Mouse (Mus musculus): Measurements from ENCODE around the gene 1600014C23Rik.

The 1600014C23Rik gene

GRCm38 (mm10) chr17:45752053-45752452 lies 18.4 kb upstream of the 1600014C23Rik start:
- no peak for DNase-seq (ENCODE audit: low spot score)

GRCm38 (mm10) chr17:45751359-45751758 lies 17.7 kb upstream of the 1600014C23Rik start:
- DNase-seq (ENCODE audit: low spot score) = no peak

DNA sequence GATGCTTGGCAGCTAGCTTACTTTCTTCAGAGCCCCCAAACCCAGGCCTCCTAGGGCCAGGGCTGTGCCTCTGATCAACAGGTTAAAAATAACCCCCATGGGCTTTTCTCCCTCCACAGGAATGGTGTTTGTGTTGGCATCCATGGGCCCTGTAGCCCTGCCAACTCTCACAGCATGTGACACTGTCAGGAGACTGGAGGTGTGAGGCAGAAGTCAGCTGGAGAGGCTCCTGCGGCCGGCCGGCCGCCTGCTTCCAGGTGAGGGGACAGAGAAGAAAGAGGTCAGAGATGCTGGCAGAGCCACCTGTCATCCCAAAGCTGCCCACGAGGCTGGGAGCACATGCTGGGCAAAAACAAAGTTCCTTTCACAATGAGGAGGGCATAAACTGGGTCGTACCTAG lies 15.5 kb upstream of the 1600014C23Rik start:
- no peak for DNase-seq (ENCODE audit: low spot score)

GRCm38 (mm10) chr17:45747858-45748785 lies 14.5 kb upstream of the 1600014C23Rik start:
- peak; percentile 88 for DNase-seq (ENCODE audit: low spot score)

- DNase-seq (ENCODE audit: low spot score) = no peak
Measured at GRCm38 (mm10) chr17:45747293-45747692, 13.6 kb upstream of the 1600014C23Rik start.

DNA sequence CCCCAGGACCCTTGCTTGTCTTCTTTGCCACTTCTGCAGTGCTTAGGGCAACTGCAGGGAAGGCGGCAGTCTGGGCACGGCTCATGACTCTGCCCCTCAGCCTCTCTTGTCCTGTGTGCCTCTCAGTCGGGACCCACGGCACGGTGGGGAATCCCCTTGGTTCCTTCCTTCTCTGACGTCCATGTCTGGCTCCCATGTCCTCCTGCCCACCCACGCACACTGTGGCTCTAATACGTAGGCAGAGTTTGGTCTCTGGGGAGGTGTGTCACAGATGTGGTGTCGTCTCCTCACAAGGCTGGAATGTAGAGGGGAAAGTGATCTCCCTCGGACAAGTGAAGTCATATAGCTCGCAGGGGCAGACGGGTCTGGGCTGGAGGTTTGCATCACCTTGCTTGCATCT lies 13.1 kb upstream of the 1600014C23Rik start:
- no peak for DNase-seq (ENCODE audit: low spot score)

DNA sequence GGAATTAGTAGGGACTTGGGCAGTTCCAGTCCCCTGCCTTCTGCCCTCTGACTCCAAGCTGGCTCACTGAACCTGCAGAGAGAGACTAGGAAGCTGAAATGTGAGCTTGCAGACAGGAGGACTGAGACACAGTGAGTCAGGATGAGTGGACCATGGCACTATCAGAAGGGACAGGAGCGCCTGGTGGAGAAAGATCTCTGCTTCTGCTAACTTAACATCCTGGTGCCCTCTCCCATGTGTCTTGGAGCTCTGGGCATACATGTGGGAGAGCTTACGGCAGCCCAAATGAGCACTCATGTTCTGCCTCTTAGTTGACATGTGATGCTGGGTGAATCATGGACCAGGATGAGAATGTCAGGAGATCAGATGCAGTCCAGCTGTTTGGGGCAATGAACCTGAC lies 12.0 kb upstream of the 1600014C23Rik start:
- DNase-seq (ENCODE audit: low spot score) = no peak

DNA sequence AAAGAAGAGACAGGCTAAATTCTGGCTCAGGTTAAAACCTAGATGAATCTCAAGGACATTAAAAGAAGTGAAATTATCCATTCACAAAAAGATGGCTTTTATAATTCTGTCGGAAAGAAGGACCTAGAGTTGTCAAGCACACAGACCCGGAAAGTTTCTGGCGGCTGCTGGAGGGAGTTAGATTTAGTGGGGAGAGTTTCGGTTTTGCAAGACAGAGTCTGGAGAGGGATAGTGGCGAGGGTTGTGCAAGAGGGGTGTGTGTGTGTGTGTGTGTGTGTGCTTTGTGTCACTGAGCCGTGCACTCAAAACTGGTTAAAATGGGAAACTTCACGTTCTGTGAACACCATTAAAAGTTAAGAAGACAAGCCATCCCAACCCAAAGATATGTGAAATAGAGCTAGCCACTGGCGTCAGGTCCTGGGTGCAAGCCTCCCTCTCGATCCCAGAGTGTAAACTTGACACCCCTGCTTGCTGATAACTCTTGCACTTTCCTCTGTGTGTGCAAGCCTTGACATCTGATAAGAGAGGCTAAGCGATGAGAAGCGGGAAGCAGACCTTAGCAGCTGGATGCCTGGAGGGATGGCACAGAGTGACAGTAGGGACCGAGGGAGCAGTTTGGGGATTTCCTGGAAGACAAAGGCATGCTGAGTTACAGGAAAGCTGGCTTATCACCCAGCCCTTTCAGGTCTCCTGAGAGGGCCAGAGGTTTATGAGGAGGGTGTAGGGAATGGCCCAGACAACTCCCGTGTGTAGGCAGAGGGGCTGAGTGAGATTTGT lies 8.9 kb upstream of the 1600014C23Rik start:
- DNase-seq (ENCODE audit: low spot score) = no peak

- no peak for DNase-seq (ENCODE audit: low spot score)
Measured at GRCm38 (mm10) chr17:45737078-45737601, 3.5 kb upstream of the 1600014C23Rik start.

- peak; percentile 90 for DNase-seq (ENCODE audit: low spot score)
Measured at GRCm38 (mm10) chr17:45736311-45737077, 2.9 kb upstream of the 1600014C23Rik start.

DNA sequence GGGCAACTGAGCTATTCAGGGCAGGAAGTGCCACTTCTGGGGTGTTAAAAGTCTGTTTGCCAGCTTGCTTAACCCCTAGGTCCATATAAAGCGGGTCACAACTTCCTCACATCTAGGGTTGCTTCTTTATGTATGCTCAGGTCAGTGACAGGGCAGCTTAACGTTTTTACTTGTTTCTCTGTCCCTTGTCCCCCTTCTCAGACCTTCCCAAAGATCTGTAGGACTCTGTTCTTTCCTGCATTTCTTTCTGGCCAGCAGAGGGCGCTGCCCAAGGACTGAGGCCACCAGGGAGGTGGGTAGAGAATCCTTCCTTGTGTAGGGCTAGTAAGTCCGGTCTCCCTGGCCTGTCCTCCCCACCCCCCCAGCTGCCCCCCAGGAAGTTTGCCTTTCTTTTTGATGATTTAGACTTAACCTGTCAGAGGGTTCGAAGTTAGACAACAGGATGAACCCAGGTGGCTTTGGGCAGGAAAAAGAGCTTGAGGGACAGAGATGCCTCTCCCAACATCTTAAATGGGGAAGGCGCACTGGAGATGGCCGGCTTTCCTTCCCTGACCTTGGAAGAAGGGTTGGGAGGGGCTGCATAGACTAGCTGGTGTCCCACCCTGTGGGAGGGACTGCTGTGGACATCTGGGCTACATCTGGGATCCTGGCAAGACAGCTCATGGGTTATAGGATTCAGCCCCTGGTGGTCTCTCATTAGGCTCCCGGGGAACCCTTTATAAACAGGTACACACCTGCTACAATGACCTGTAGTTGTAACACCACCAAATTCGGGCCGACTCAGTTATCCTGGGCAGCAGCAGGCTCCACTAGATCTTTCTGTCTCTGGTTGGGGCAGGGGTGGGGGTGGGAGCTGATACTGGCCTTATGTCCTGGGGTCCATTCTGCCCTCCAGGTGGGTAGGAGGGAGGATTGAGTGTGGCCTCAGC lies 2.0 kb upstream of the 1600014C23Rik start:
- peak; percentile 92 for DNase-seq (ENCODE audit: low spot score)

- no peak for DNase-seq (ENCODE audit: low spot score)
Measured at GRCm38 (mm10) chr17:45734881-45735280, 1.2 kb upstream of the 1600014C23Rik start.

- DNase-seq (ENCODE audit: low spot score) = no peak
Measured at GRCm38 (mm10) chr17:45734333-45734732, 689 bp upstream of the 1600014C23Rik start.

DNA sequence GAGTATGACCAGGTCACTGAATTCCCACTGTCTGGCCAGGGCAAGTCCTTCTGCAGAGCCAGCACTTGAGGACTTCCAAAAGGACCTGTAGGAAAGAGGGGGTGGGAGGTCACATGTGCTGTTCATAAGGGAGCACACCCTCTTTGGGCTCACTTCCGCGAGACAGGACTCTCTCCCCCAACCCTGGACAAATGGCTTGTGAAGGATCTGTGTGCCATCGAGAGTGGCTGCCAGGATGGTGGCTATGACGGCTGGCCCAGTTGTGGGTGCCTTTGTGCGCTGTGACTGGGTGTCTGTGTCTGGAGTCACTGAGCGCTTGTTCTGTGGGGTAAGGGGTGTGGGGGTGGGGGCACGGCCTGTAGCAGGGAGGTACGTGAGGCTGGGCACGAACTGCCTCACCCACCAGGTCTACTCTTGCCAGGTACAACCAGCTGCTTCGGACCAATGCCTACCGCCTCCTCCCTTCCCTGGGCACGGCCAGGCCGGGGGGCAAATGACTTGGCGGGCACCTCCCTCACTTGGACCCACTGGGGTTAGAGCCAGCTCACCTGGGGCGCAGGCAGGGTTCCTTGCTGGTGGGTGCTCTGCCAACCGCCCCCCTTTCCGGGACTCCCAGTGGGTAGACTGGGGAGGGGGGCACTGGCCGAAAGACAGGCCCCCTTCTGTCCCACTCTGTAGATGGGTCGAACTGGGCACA lies 458 bp downstream of the 1600014C23Rik start:
- no peak for DNase-seq (ENCODE audit: low spot score)

DNA sequence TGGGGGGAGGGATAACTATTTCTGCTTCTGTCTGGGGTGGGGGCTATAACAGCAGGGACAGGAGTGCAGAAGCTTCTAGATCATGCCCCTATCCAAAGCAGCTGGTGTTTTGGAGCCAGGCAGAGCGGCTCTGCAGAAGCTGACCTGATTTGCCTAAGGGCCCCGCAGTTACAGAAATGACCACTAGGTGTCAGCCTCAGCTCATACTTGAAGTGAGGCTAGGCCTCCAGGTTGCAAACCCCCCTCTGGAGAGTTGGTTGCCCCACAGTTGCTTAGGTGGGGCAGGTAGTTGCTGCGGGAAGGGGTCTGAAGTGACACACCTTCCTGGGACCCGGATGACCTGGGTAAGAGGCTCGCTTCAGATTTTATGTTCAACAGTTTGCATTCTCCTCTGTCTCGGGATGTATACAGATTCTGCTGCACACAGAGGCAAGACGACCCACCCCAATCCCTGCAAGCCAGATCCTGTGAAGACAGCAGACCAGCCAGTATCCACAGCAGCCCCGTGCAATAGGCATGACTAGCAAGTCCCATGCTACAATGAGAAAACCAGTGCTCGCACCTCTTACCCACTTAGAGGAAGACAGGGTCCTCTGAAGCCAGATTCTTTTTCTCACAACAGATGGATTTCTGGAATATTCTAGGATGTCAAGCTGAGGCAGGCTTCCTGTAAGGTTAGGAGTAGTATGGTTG lies 2.3 kb downstream of the 1600014C23Rik start:
- peak; percentile 92 for DNase-seq (ENCODE audit: low spot score)

DNA sequence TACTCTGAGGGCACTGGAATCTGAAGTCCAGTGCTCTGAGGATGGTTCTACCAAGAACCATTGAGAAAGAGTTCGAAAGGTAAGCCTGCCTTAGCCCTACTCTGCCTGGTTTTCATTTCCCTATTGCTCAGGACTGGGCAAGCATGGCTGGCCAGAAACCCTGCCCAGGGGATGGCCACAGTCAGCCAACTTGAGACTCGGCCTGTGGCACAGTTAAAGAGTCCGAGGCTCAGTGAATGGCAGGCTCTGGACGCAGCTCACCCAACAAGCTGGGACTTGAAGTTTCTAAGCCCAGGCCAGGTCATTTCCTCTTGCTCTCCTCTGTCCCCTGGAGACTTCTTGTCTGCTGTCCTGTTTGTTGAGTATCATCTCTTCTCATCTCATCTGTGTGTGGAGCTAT lies 2.9 kb downstream of the 1600014C23Rik start:
- DNase-seq (ENCODE audit: low spot score) = no peak

- DNase-seq (ENCODE audit: low spot score) = no peak
Measured at GRCm38 (mm10) chr17:45729387-45729786, 4.3 kb downstream of the 1600014C23Rik start.

DNA sequence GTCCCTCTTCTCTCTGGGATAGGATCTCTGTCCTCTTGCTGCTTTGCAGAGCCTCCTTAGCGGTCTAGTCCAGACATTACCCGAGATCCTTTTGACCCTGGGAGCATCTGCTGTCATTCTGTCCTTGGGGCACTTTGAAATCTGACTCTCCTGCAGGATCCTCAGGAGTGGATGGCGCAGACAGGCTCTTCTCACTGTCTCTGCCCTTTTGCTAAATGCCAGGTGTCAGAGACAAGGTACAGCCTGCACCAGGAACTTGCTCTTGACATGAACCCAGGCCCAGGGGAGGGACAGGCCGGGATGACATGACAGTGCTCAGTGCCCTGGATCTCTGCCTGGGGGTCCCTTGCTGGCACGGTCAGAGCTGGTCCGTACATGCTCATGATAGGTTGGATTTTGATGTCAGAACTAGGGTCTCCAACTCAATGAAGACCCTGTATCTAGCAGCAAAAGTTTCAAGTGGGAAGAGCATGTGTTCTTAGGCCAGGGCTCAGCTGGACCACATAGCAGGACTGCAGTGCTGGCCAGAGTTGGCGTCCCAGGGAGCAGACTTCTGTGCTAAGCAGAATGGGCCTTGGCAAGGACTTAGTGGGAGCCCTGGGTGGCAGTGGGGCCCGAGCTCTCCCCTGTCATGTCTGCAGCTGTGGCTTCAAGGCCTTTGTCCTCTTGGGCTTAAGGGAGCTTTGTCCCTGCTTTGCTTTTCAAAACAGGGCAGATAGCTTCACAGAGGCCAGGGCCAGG lies 5.5 kb downstream of the 1600014C23Rik start:
- DNase-seq (ENCODE audit: low spot score) = no peak

DNA sequence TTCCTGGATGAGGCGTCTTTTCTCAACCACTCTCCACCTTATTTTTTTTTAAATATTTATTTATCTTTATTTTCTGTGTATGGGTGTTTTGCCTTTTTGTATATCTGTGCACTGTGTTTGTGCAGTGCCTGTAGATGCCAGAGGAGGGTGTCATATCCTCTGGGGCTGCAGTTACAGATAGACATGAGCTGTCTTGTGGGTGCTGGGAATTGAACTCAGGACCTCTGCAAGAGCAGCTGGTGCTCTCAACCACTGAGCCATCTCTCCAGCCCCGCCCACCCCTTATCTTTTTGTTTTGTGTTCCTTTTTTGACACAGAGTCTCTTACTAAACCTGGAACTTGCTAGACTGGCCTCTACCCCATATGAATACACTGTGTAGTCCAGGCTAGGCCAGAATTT lies 6.2 kb downstream of the 1600014C23Rik start:
- no peak for DNase-seq (ENCODE audit: low spot score)

Data from testis, postnatal 10 days (tissue).